Comparison of ENCODE assay signal across 12 mouse cellular contexts in the genomic region with DNA sequence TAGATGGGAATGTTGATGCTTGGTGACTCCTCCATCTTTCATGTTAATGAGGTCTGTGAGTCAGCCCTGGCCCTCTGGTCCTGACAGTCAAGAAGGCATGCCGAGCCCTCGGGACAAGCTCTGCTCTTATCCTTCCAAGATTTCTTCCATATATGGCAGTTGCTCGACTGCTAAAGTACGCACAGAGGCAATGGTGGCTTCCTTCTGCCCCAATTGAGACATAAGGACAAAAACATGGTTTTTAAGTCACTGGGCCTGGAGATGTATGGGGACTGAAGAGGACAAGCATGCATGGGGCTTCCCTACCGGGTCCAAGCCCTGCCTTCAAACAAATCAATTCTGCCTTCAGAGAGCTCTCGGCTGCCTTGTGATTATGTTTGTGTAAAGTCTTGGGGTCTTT.
DNase-seq lines count a peak whose midpoint lies in the region; ATAC-seq and TF ChIP-seq lines count a peak whose summit lies in the region.
"Had no signal": no experiment of that assay in that cellular context is flagged by ENCODE, and none has a peak within 500 bp of the region (broad histone marks: within the 10 kb centered on the region; RNA-seq: fewer than 3 reads in every experiment).

No protein-coding gene starts in this region.

- peak; percentile 33 for DNase-seq in forebrain, embryonic 10.5 days (ENCODE audit: extremely low spot score, low spot score)
- DNase-seq in kidney, postnatal 0 days (ENCODE audit: low spot score), result peak; percentile 73
- no peak for DNase-seq in kidney, adult 8-10 months
- peak; percentile 64 for DNase-seq in embryo, embryonic 10.5 days (ENCODE audit: low spot score)
- DNase-seq in mesoderm, embryonic 11.5 days (ENCODE audit: low read depth, low spot score), result peak; percentile 20
- no peak for DNase-seq in B cell, adult 2 months
- DNase-seq in cerebellum, adult 2 months, result no peak
- DNase-seq: adrenal gland, adult 8-10 months; thymus, adult 18-20 months had no signal

- H3K4me2 ChIP-seq in forebrain, embryonic 16.5 days (ENCODE audit: low read length), result no peak overlapping the region
- H3K4me2 ChIP-seq in kidney, postnatal 0 days (ENCODE audit: low read length), result no peak overlapping the region

- H3K27me3 ChIP-seq in forebrain, embryonic 10.5 days (ENCODE audit: poor library complexity, severe bottlenecking), result peaks cover 69% of the 10 kb centered on the region
- H3K27me3 ChIP-seq in forebrain, embryonic 16.5 days (replicated peaks; ENCODE audit: control insufficient read depth, insufficient read depth, low read length), result peaks cover 7% of the 10 kb centered on the region; the same call in 1 of the 2 replicates
- H3K27me3 ChIP-seq in kidney, postnatal 0 days (ENCODE audit: insufficient read depth, low read length), result no peaks in the 10 kb centered on the region
- H3K27me3 ChIP-seq in cerebellum, adult 2 months (ENCODE audit: control insufficient read depth, insufficient read depth, low read length), result no peaks in the 10 kb centered on the region
- H3K27me3 ChIP-seq: liver, embryonic 15.5 days had no signal

- H3K4me1 ChIP-seq in forebrain, embryonic 10.5 days, result peaks cover 75% of the 10 kb centered on the region
- H3K4me1 ChIP-seq in forebrain, embryonic 16.5 days (replicated peaks; ENCODE audit: control insufficient read depth, insufficient read depth, low read length), result peaks cover 4% of the 10 kb centered on the region; the same call in 1 of the 2 replicates
- peaks cover 20% of the 10 kb centered on the region for H3K4me1 ChIP-seq in kidney, postnatal 0 days (replicated peaks; ENCODE audit: insufficient read depth, low read length)
- H3K4me1 ChIP-seq in cerebellum, adult 2 months (ENCODE audit: control insufficient read depth, insufficient read depth, low read length), result no peaks in the 10 kb centered on the region
- H3K4me1 ChIP-seq: liver, embryonic 15.5 days had no signal

- ATAC-seq in forebrain, embryonic 16.5 days, result no peak
- no peak for ATAC-seq in kidney, postnatal 0 days (replicated peaks; ENCODE audit: low FRiP score, low read depth)
- ATAC-seq: hindbrain, embryonic 16.5 days had no signal

- peak overlapping the region; percentile 24; the same call in 1 of the 2 replicates for H3K4me3 ChIP-seq in forebrain, embryonic 10.5 days
- no peak overlapping the region for H3K4me3 ChIP-seq in forebrain, embryonic 16.5 days (replicated peaks; ENCODE audit: low read length)
- H3K4me3 ChIP-seq in kidney, postnatal 0 days (replicated peaks; ENCODE audit: low read depth, low read length), result no peak overlapping the region
- H3K4me3 ChIP-seq in cerebellum, adult 2 months (replicated peaks; ENCODE audit: insufficient read depth, low read depth, low read length), result no peak overlapping the region
- H3K4me3 ChIP-seq: liver, embryonic 15.5 days had no signal

- no peak for TF ChIP-seq POLR2A in cerebellum, adult 2 months (IDR thresholded peaks at IDR 0.05; ENCODE audit: borderline replicate concordance, insufficient read depth, low read length)

- no peaks in the 10 kb centered on the region for H3K9me3 ChIP-seq in forebrain, embryonic 10.5 days
- no peaks in the 10 kb centered on the region for H3K9me3 ChIP-seq in forebrain, embryonic 16.5 days (ENCODE audit: control insufficient read depth, low read length)
- no peaks in the 10 kb centered on the region for H3K9me3 ChIP-seq in kidney, postnatal 0 days (replicated peaks; ENCODE audit: low read length)
- H3K9me3 ChIP-seq: liver, embryonic 15.5 days had no signal

- no peak for TF ChIP-seq CTCF in kidney, postnatal 0 days (IDR thresholded peaks at IDR 0.05; ENCODE audit: low read depth)
- no peak for TF ChIP-seq CTCF in cerebellum, adult 2 months (IDR thresholded peaks at IDR 0.05; ENCODE audit: borderline replicate concordance, insufficient read depth, low read depth, low read length)

- no peak overlapping the region for H3K9ac ChIP-seq in forebrain, embryonic 16.5 days (replicated peaks; ENCODE audit: low read depth, low read length)
- H3K9ac ChIP-seq in kidney, postnatal 0 days (ENCODE audit: low read depth, low read length), result no peak overlapping the region
- H3K9ac ChIP-seq: liver, embryonic 15.5 days had no signal

- H3K36me3 ChIP-seq in forebrain, embryonic 10.5 days (replicated peaks), result no peaks in the 10 kb centered on the region
- H3K36me3 ChIP-seq in forebrain, embryonic 16.5 days (ENCODE audit: control insufficient read depth, insufficient read depth), result no peaks in the 10 kb centered on the region
- H3K36me3 ChIP-seq in kidney, postnatal 0 days (ENCODE audit: insufficient read depth, low read length), result no peaks in the 10 kb centered on the region
- H3K36me3 ChIP-seq: liver, embryonic 15.5 days had no signal

- peak overlapping the region; percentile 67 for H3K27ac ChIP-seq in forebrain, embryonic 10.5 days
- H3K27ac ChIP-seq in forebrain, embryonic 16.5 days (ENCODE audit: low read length), result no peak overlapping the region
- H3K27ac ChIP-seq in kidney, postnatal 0 days, result peak overlapping the region; percentile 81
- H3K27ac ChIP-seq in cerebellum, adult 2 months (ENCODE audit: insufficient read depth, low read length), result no peak overlapping the region
- H3K27ac ChIP-seq: liver, embryonic 15.5 days had no signal

- 12% methylated on average over 6 of the region's 6 CpGs for WGBS in forebrain, embryonic 10.5 days
- WGBS in forebrain, embryonic 16.5 days, result 23% methylated on average over 6 of the region's 6 CpGs
- WGBS in kidney, postnatal 0 days, result 37% methylated on average over 6 of the region's 6 CpGs
- 57% methylated on average over 6 of the region's 6 CpGs for WGBS in cerebellum, adult 2 months

Comparison
In these comparisons a context has a peak if more than half of its experiments do, and no peak if none do; other contexts are left out.
1. DNase-seq: peak in forebrain, embryonic 10.5 days (single experiment), kidney, postnatal 0 days (single experiment), embryo, embryonic 10.5 days (single experiment) and mesoderm, embryonic 11.5 days (single experiment); none in kidney, adult 8-10 months (0 of 2), B cell, adult 2 months (0 of 2) and cerebellum, adult 2 months (0 of 2).
2. H3K27ac ChIP-seq: peak in forebrain, embryonic 10.5 days (single experiment) and kidney, postnatal 0 days (single experiment); none in forebrain, embryonic 16.5 days (single experiment) and cerebellum, adult 2 months (single experiment).